Mouse (Mus musculus) bone marrow, adult 2 months (tissue): ENCODE measurements at regions not wholly inside any gene's neighbourhood (a gene's known extent, or its start where the extent isn't known, plus 50 kb on each side); places are given as distances from the start of the nearest gene placed in this dataset.

ENCODE experiments used
- H3K27ac ChIP-seq: fragments of 200-500 bp; 2 replicates; pipeline ENCODE4 v1.5.1; 2012; ENCODE audit warnings: low read depth, mild to moderate bottlenecking, control low read depth, inconsistent platforms, low read length; ENCODE audit not compliant: control insufficient read depth, poor library complexity, insufficient read depth
- H3K4me1 ChIP-seq: fragments of 200-500 bp; 2 replicates; pipeline ENCODE4 v1.6.1; 2011; ENCODE audit warnings: low read length; ENCODE audit not compliant: control insufficient read depth, insufficient read depth
- H3K4me3 ChIP-seq: fragments of 200-500 bp; replicated peaks from 2 replicates; pipeline ENCODE3; 2011; ENCODE audit warnings: mild to moderate bottlenecking, low read depth, low read length, control low read depth; ENCODE audit not compliant: control insufficient read depth
- CTCF ChIP-seq: fragments of 200-500 bp; IDR thresholded peaks from 2 replicates; pipeline ENCODE4 v1.5.1; 2011; ENCODE audit warnings: low read length, control low read depth; ENCODE audit not compliant: control insufficient read depth, insufficient read depth
- POLR2A ChIP-seq: fragments of 200-500 bp; IDR thresholded peaks from 2 replicates; pipeline ENCODE4 v1.6.1; 2011; ENCODE audit warnings: low read depth, mild to moderate bottlenecking, control low read depth, low read length, borderline replicate concordance; ENCODE audit not compliant: control insufficient read depth
- WGBS: fragments of 180-500 bp; shearing (Covaris S2); methylation state at CpG from one replicate; pipeline ENCODE4 v1.1.7; 2018; 5-methylcytosine and 5-hydroxymethylcytosine counted together

- H3K4me1 ChIP-seq, result peaks cover 3% of the 10 kb centered on the region; the same call in 1 of the 2 replicates
- 4% methylated on average over 13 of the region's 13 CpGs for WGBS
- TF ChIP-seq POLR2A (no peak), CTCF (no peak)
- H3K27ac ChIP-seq, result no peak overlapping the region
- peak overlapping the region; percentile 62 for H3K4me3 ChIP-seq
These were observed 83.5 kb upstream of the Hgf start for GRCm38 (mm10) chr5:16469644-16470275.

- Histone ChIP-seq H3K4me3 (no peak overlapping the region), H3K27ac (peak overlapping the region; percentile 72; the same call in 1 of the 2 replicates), H3K4me1 (peaks cover 3% of the 10 kb centered on the region; the same call in 1 of the 2 replicates)
- WGBS, result 67% methylated on average over 10 of the region's 10 CpGs
- no peak for TF ChIP-seq CTCF
- no peak for TF ChIP-seq POLR2A
These were observed 82.8 kb upstream of the Hgf start for GRCm38 (mm10) chr5:16470366-16470982.

GRCm38 (mm10) chr5:16487969-16488368, 65.3 kb upstream of the Hgf start:
- no peaks in the 10 kb centered on the region for H3K4me1 ChIP-seq
- no peak for TF ChIP-seq CTCF
- no peak for TF ChIP-seq POLR2A
- WGBS, result 71% methylated on average over 1 of the region's 1 CpGs
- H3K27ac ChIP-seq, result no peak overlapping the region
- no peak overlapping the region for H3K4me3 ChIP-seq

- no peak for TF ChIP-seq CTCF
- TF ChIP-seq POLR2A, result no peak
- H3K4me3 ChIP-seq, result no peak overlapping the region
- no peak overlapping the region for H3K27ac ChIP-seq
- H3K4me1 ChIP-seq, result no peaks in the 10 kb centered on the region
These were observed 63.5 kb upstream of the Hgf start for GRCm38 (mm10) chr5:16489803-16490202.

DNA sequence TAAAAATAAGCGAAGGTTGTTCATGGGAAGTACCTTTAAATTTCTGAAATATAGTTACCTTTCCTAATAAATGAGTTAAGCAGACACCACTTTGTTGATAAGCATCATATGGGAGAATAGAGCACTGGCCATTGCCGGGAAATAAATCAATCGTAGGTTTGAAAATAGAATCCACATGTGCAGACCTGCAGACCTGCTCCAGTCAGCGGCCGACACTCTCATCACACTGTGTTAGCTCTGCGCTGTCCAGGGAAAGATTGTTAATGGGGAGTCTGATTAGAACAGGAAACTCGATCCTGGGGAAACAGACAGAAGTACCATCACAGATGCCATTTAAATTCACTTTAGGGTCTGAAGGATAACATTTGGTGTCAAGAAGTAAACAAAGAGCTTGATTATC, 53.4 kb upstream of the Hgf start:
- Histone ChIP-seq H3K4me1 (no peaks in the 10 kb centered on the region), H3K4me3 (no peak overlapping the region), H3K27ac (no peak overlapping the region)
- 88% methylated on average over 7 of the region's 7 CpGs for WGBS
- TF ChIP-seq POLR2A (no peak), CTCF (no peak)
